Comparison of ENCODE assay signal across 8 mouse cellular contexts in genomic region chr14:73524766-73525448, GRCm38 (mm10). TPM values are rescaled to one million over a fixed set of nuclear protein-coding genes. Genes with fewer than 3 reads are reported as not detected.
DNase-seq lines count a peak whose midpoint lies in the region; ATAC-seq and TF ChIP-seq lines count a peak whose summit lies in the region.

Gene Sucla2 (plus strand): TSS chr14:73525319.

- WGBS in forebrain, embryonic 16.5 days = under 1% methylated on average over 37 of the region's 41 CpGs
- under 1% methylated on average over 37 of the region's 41 CpGs for WGBS in lung, embryonic 14.5 days
- under 1% methylated on average over 41 of the region's 41 CpGs for WGBS in olfactory bulb, adult 2 months
- under 1% methylated on average over 41 of the region's 41 CpGs for WGBS in thymus, adult 2 months

- H3K4me2 ChIP-seq in forebrain, embryonic 16.5 days (ENCODE audit: low read length) = peak within 1 kb of the TSS; percentile 40
- peak within 1 kb of the TSS; percentile 56 for H3K4me2 ChIP-seq in lung, embryonic 14.5 days

- H3K4me1 ChIP-seq in G1E (ENCODE audit: insufficient read depth, low read depth, low read length) = peaks cover 11% of the 10 kb centered on the region
- H3K4me1 ChIP-seq in forebrain, embryonic 16.5 days (replicated peaks; ENCODE audit: control insufficient read depth, insufficient read depth, low read length) = peaks cover 2% of the 10 kb centered on the region; the same call in 1 of the 2 replicates
- no peaks in the 10 kb centered on the region for H3K4me1 ChIP-seq in lung, embryonic 14.5 days (ENCODE audit: insufficient read depth)
- peaks cover 2% of the 10 kb centered on the region; the same call in 1 of the 2 replicates for H3K4me1 ChIP-seq in olfactory bulb, adult 2 months (ENCODE audit: control insufficient read depth, insufficient read depth, low read length)
- peaks cover 2% of the 10 kb centered on the region; the same call in 1 of the 2 replicates for H3K4me1 ChIP-seq in thymus, adult 2 months (replicated peaks; ENCODE audit: control insufficient read depth, insufficient read depth, low read length)

- peak within 1 kb of the TSS; percentile 73 for H3K9ac ChIP-seq in forebrain, embryonic 16.5 days (replicated peaks; ENCODE audit: low read depth, low read length)
- H3K9ac ChIP-seq in lung, embryonic 14.5 days = peak within 1 kb of the TSS; percentile 54

- no peaks in the 10 kb centered on the region for H3K9me3 ChIP-seq in G1E (replicated peaks)
- no peaks in the 10 kb centered on the region for H3K9me3 ChIP-seq in forebrain, embryonic 16.5 days (ENCODE audit: control insufficient read depth, low read length)
- no peaks in the 10 kb centered on the region for H3K9me3 ChIP-seq in lung, embryonic 14.5 days (ENCODE audit: low read depth, low read length)

- no peak for TF ChIP-seq POLR2A in olfactory bulb, adult 2 months (IDR thresholded peaks at IDR 0.05; ENCODE audit: insufficient read depth, low read depth, low read length)
- TF ChIP-seq POLR2A in thymus, adult 2 months (IDR thresholded peaks at IDR 0.05; ENCODE audit: control insufficient read depth, extremely low read depth, insufficient read depth, low read length, poor library complexity) = no peak

- intact Hi-C loops in heart, postnatal 36 days (cut with DNase I) = loop anchor here (1.0 to 10.0 kb wide), 2 partner anchors 27 to 1180 kb away; no protein-coding TSS in a partner anchor

- peak; percentile 86 for DNase-seq in G1E (ENCODE audit: low spot score)
- DNase-seq in cerebellum, adult 18-20 months = peak; percentile 95 to 96
- DNase-seq in heart, postnatal 36 days = peak; percentile 95 to 98
- DNase-seq in layer of hippocampus, adult 2 months (ENCODE audit: low spot score in 2 of 2) = peak; percentile 94
- peak; percentile 99 for DNase-seq in lung, embryonic 14.5 days
- DNase-seq in thymus, adult 2 months = peak; percentile 89

- peak within 1 kb of the TSS; percentile 93 for H3K27ac ChIP-seq in forebrain, embryonic 16.5 days (ENCODE audit: low read length)
- H3K27ac ChIP-seq in layer of hippocampus, adult 2 months = peak within 1 kb of the TSS; percentile 97
- peak within 1 kb of the TSS; percentile 88 for H3K27ac ChIP-seq in lung, embryonic 14.5 days (ENCODE audit: low read depth)
- peak within 1 kb of the TSS; percentile 100 for H3K27ac ChIP-seq in olfactory bulb, adult 2 months (ENCODE audit: insufficient read depth, low read depth, low read length)
- H3K27ac ChIP-seq in thymus, adult 2 months (ENCODE audit: control insufficient read depth, insufficient read depth, low read length) = peak within 1 kb of the TSS; percentile 61; the same call in 1 of the 2 replicates

- peak within 1 kb of the TSS; percentile 70 for H3K4me3 ChIP-seq in G1E (ENCODE audit: low read depth, low read length)
- peak within 1 kb of the TSS; percentile 54 for H3K4me3 ChIP-seq in forebrain, embryonic 16.5 days (replicated peaks; ENCODE audit: low read length)
- peak within 1 kb of the TSS; percentile 54 for H3K4me3 ChIP-seq in layer of hippocampus, adult 2 months
- H3K4me3 ChIP-seq in lung, embryonic 14.5 days (ENCODE audit: low read depth, low read length) = peak within 1 kb of the TSS; percentile 50
- peak within 1 kb of the TSS; percentile 65 for H3K4me3 ChIP-seq in olfactory bulb, adult 2 months (ENCODE audit: insufficient read depth, low read depth, low read length)
- H3K4me3 ChIP-seq in thymus, adult 2 months (ENCODE audit: control insufficient read depth, insufficient read depth, low read length) = peak within 1 kb of the TSS; percentile 57

- ATAC-seq in G1E (ENCODE audit: extremely low read depth, insufficient number of reproducible peaks, low FRiP score, poor library complexity, severe bottlenecking) = peak; percentile 96
- peak; percentile 100 for ATAC-seq in forebrain, embryonic 16.5 days
- peak; percentile 100 for ATAC-seq in lung, embryonic 14.5 days (ENCODE audit: insufficient read depth)

- peaks cover 2% of the 10 kb centered on the region for H3K36me3 ChIP-seq in G1E (replicated peaks)
- H3K36me3 ChIP-seq in forebrain, embryonic 16.5 days (ENCODE audit: control insufficient read depth, insufficient read depth) = no peaks in the 10 kb centered on the region
- no peaks in the 10 kb centered on the region for H3K36me3 ChIP-seq in lung, embryonic 14.5 days (ENCODE audit: insufficient read depth)
- H3K36me3 ChIP-seq in thymus, adult 2 months (ENCODE audit: control insufficient read depth, insufficient read depth, low read length) = no peaks in the 10 kb centered on the region

- TF ChIP-seq CTCF in G1E (IDR thresholded peaks at IDR 0.05; ENCODE audit: low read depth, low read length) = peak; percentile 89
- peak; percentile 97 for TF ChIP-seq CTCF in layer of hippocampus, adult 2 months (conservative IDR thresholded peaks at IDR 0.05)
- peak; percentile 99 for TF ChIP-seq CTCF in lung, embryonic 14.5 days (IDR thresholded peaks at IDR 0.05; ENCODE audit: low read depth)
- peak; percentile 99 for TF ChIP-seq CTCF in olfactory bulb, adult 2 months (IDR thresholded peaks at IDR 0.05; ENCODE audit: insufficient read depth, low read depth, low read length)
- peak; percentile 99 for TF ChIP-seq CTCF in thymus, adult 2 months (IDR thresholded peaks at IDR 0.05; ENCODE audit: borderline replicate concordance, control insufficient read depth, extremely low read depth, insufficient read depth, low read length, poor library complexity)

- H3K27me3 ChIP-seq in G1E (ENCODE audit: insufficient read depth, low read length) = peaks cover under 1% of the 10 kb centered on the region; the same call in 1 of the 2 replicates
- H3K27me3 ChIP-seq in forebrain, embryonic 16.5 days (replicated peaks; ENCODE audit: control insufficient read depth, insufficient read depth, low read length) = 0 out of 2 replicates have a peak, but pooled peaks cover 2% of the 10 kb centered on the region
- no peaks in the 10 kb centered on the region for H3K27me3 ChIP-seq in lung, embryonic 14.5 days (ENCODE audit: insufficient read depth, low read length)
- no peaks in the 10 kb centered on the region for H3K27me3 ChIP-seq in thymus, adult 2 months (ENCODE audit: control insufficient read depth, insufficient read depth, low read length)

RNA-seq across cellular contexts. Expression of gene Sucla2, which starts in this region (rescaled TPM):
- total RNA-seq in G1E (2014; fragmentation: Nextera tagmentation) = 58.4 and 68.2 TPM in 2 replicates
- 96.6 and 107 TPM in 2 replicates for total RNA-seq in G1E (2017)
- 17.1 and 17.5 TPM in 2 replicates for polyA plus RNA-seq in G1E (2012)
- polyA plus RNA-seq in forebrain, embryonic 16.5 days (2015; fragmentation: Nextera tagmentation; extraction: Ambion mirVana) = 108 and 110 TPM in 2 replicates
- 100 to 1,000 TPM; 830 to 889 TPM for total RNA-seq in heart, postnatal 36 days (2021)
- total RNA-seq in layer of hippocampus, adult 2 months (2021) = 100 to 1,000 TPM; 151 to 152 TPM
- polyA plus RNA-seq in lung, embryonic 14.5 days (2014; fragmentation: Nextera tagmentation; extraction: Ambion mirVana) = 102 and 112 TPM in 2 replicates
- polyA plus RNA-seq in olfactory bulb, adult 2 months (2012; ENCODE audit: insufficient read depth, insufficient read length, low replicate concordance, missing spikeins) = 392 TPM in 1 of 2 replicates, not detected in the other
- 14.8 and 18.1 TPM in 2 replicates for polyA plus RNA-seq in thymus, adult 2 months (2012; rRNA removed)

Comparison
In these comparisons a context has a peak if more than half of its experiments do, and no peak if none do; other contexts are left out.
1. Peak in every context shown above with its lines: DNase-seq, ATAC-seq, H3K4me3 ChIP-seq and H3K27ac ChIP-seq.
2. RNA of gene Sucla2 (total RNA-seq): 830 to 889 TPM in heart, postnatal 36 days; 151 to 152 TPM in layer of hippocampus, adult 2 months and 58.4 to 107 TPM in G1E; every median in the first group is over 4 times any median in the second.